Mouse (Mus musculus): Measurements from ENCODE around the gene Mavs. TPM values are rescaled to one million over a fixed set of nuclear protein-coding genes. Genes with fewer than 3 reads are reported as not detected.

Gene Mavs
- polyA plus RNA-seq, 1 experiment from 2014 or later = 8.1 TPM

DNA sequence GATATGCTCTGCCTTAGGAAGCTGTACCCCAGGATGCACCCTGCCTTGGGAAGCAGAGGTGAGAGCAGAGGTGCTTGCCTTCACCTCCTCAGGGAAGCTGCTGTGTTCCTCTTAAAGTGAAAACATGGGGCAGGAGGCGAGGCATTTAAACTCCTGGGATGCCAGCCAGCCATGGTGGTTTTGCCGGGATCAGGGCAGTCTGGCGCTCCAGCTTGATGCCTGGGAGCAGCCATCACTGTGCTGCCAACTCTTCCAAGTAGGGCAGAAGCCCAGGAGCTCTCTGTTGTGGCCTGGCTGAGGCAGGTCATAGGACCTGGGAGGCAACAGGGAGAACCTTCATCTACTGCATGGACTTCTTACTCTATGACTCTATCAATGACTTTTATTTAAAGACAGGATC, 32.6 kb upstream of the Mavs start:
- Histone ChIP-seq H3K4me1 (0 out of 2 replicates have a peak, but pooled peaks cover 2% of the 10 kb centered on the region), H3K4me3 (no peak overlapping the region), H3K4me2 (no peak overlapping the region), H3K27ac (no peak overlapping the region), H3K9ac (no peak overlapping the region), H3K36me3 (ENCODE audit: poor library complexity, severe bottlenecking) (peaks cover 32% of the 10 kb centered on the region), H3K9me3 (replicated peaks) (no peaks in the 10 kb centered on the region), H3K27me3 (no peaks in the 10 kb centered on the region)
- 89% methylated on average over 3 of the region's 3 CpGs for WGBS
- ATAC-seq = no peak

DNA sequence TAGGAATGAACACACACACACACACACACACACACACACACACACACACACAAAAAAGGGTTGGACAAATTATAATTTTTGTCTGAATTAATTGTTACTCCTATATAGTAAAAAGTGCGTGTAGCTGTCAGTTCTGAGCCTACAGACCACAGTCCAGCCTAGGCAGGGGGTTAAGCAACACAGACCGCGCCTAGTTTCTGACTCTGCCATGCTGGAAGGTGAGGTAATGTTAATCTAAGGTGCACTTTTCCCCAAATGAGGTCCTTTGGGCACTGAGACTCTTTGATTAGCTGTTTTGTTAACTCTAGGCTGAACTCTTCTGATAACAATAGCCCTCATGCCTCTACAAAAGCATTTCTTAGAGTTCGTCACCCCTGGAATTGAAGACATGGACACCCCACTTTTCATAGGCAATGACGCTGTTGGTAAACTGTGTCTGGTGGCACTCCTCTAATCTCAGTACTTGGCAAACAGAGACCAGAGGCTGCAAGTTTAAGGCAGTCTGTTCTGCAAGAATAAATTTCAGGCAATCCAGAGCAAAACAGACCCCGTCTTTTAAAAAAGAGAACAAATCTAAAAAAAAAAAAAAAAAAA, 29.9 kb upstream of the Mavs start:
- ATAC-seq = no peak
- no peak overlapping the region for H3K27ac ChIP-seq
- no peak overlapping the region for H3K4me2 ChIP-seq
- WGBS = 90% methylated on average over 6 of the region's 6 CpGs
- H3K4me3 ChIP-seq = no peak overlapping the region
- H3K27me3 ChIP-seq = no peaks in the 10 kb centered on the region
- 0 out of 2 replicates have a peak, but pooled peaks cover 2% of the 10 kb centered on the region for H3K4me1 ChIP-seq
- peaks cover 10% of the 10 kb centered on the region; the same call in 1 of the 2 replicates for H3K36me3 ChIP-seq (ENCODE audit: poor library complexity, severe bottlenecking)
- no peaks in the 10 kb centered on the region for H3K9me3 ChIP-seq (replicated peaks)
- H3K9ac ChIP-seq = no peak overlapping the region

DNA sequence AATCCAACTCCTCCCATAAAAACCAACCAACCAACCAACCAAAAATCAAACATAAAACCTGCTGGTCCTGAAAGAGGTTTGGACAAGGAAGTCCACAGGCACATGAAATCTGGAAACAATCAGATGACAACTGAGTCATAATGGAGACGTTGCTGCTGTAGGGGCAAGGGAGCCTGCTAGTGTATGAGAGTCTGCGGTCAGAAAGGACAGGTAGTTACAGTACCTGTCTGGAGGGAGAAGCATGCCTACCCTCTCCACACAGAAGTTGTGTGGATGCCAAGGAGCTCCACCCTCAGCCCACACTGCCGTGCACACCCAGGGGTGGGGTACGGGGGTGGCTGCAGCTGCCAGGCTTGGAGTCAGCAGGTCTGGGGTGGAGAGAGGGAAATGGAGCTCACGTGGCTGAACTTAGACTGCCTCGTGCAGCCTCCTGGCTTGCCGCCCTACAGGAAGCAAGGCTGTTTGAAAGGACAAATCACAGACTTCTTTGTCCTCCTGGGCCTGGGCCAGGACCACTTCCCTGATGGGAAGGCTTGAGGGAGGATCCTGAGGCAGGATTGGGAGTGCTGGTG, 29.4 kb upstream of the Mavs start:
- WGBS = 59% methylated on average over 7 of the region's 7 CpGs
- Histone ChIP-seq H3K27ac (no peak overlapping the region), H3K4me3 (no peak overlapping the region), H3K9me3 (replicated peaks) (no peaks in the 10 kb centered on the region), H3K4me1 (peaks cover 5% of the 10 kb centered on the region; the same call in 1 of the 2 replicates), H3K4me2 (no peak overlapping the region), H3K36me3 (ENCODE audit: poor library complexity, severe bottlenecking) (peaks cover 4% of the 10 kb centered on the region; the same call in 1 of the 2 replicates), H3K27me3 (no peaks in the 10 kb centered on the region), H3K9ac (no peak overlapping the region)
- no peak for ATAC-seq

DNA sequence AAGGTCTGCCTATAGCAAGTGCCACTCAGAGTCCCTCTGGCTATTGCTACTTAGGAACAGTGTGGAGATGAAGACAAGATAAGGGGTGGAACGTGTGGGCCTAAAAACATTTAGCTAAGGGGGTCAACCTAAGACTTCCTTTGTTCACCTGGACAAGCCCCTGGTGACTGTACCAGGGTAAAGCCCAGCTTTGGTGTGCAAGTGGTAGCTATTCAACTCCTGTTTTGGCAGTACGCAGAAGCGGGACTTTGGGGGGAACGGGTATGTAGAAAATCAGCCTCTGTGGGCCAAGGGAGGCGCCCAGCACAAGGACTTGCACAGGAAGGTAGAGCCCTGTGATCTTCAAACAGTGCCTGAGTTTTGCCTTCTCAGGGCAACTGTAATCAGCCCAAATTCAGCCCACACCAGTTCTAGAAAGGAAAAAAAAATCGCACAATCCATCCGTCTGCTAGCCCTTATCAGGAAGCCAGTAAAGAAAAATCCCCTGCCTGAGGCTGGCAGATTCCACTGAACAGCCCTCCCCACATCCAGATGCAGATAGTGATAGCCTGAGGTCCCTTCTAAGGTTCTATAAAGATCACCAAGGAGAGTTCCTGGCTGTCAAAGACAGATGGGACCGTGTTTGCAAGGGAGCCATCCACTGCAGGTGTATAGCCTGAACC, 28.2 kb upstream of the Mavs start:
- H3K9ac ChIP-seq = no peak overlapping the region
- peaks cover 8% of the 10 kb centered on the region; the same call in 1 of the 2 replicates for H3K4me1 ChIP-seq
- no peak overlapping the region for H3K27ac ChIP-seq
- H3K4me3 ChIP-seq = no peak overlapping the region
- no peak overlapping the region for H3K4me2 ChIP-seq
- ATAC-seq = no peak
- 87% methylated on average over 8 of the region's 8 CpGs for WGBS
- H3K36me3 ChIP-seq (ENCODE audit: poor library complexity, severe bottlenecking) = no peaks in the 10 kb centered on the region
- H3K27me3 ChIP-seq = no peaks in the 10 kb centered on the region
- no peaks in the 10 kb centered on the region for H3K9me3 ChIP-seq (replicated peaks)

DNA sequence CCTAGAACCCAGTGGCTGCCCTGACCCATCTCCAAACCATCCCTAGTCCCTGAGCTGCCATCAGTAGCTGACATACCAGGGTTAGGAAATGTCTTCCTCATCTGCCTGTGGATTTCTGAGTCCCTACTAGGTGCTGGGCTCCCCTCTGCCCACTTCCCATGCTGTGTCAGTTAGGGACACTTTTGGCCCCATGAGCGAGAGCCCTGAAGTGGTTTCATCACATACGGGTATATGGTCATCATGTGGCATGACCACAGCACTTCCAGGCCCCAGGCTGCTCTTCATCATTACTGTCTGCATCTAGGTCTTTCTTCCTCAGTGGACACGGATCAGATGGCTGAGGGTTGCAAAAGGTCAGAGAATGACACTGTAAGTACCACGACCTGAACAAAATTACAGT, 27.1 kb upstream of the Mavs start, which contains the start of gene Ap5s1:
Gene Ap5s1 (plus strand): TSS at position 301 of the 400 bp plus-strand sequence.
- Histone ChIP-seq H3K9ac (no peak within 1 kb of the TSS), H3K4me3 (no peak within 1 kb of the TSS), H3K27me3 (no peaks in the 10 kb centered on the region), H3K36me3 (ENCODE audit: poor library complexity, severe bottlenecking) (no peaks in the 10 kb centered on the region), H3K4me2 (no peak within 1 kb of the TSS), H3K4me1 (peaks cover 16% of the 10 kb centered on the region), H3K9me3 (replicated peaks) (no peaks in the 10 kb centered on the region), H3K27ac (no peak within 1 kb of the TSS)
- no peak for ATAC-seq
- WGBS = 83% methylated on average over 4 of the region's 4 CpGs

DNA sequence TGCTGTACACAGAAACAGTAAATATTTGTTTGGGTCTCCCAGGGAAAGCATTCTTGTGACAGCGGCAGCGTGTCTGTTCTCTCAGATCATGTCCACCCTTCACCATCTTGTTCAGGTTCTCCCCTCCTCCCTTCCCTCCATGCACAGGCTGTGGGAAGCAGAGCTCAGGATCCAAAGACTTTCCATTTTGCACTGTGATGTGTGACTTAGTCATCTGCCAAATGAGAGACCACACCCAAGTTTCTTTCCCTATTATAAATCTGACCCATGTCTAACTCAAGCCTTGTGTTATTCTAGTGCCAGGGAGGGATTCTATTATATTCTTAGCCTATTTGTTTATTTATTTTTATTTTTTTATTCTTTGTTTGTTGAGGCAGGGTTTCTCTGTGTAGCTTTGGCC, 25.5 kb upstream of the Mavs start:
- peaks cover 10% of the 10 kb centered on the region for H3K36me3 ChIP-seq (ENCODE audit: poor library complexity, severe bottlenecking)
- no peaks in the 10 kb centered on the region for H3K27me3 ChIP-seq
- H3K9ac ChIP-seq = no peak overlapping the region
- peaks cover 19% of the 10 kb centered on the region for H3K4me1 ChIP-seq
- no peak overlapping the region for H3K27ac ChIP-seq
- H3K9me3 ChIP-seq (replicated peaks) = no peaks in the 10 kb centered on the region
- no peak for ATAC-seq
- WGBS = 91% methylated on average over 2 of the region's 2 CpGs
- no peak overlapping the region for H3K4me3 ChIP-seq
- H3K4me2 ChIP-seq = no peak overlapping the region

DNA sequence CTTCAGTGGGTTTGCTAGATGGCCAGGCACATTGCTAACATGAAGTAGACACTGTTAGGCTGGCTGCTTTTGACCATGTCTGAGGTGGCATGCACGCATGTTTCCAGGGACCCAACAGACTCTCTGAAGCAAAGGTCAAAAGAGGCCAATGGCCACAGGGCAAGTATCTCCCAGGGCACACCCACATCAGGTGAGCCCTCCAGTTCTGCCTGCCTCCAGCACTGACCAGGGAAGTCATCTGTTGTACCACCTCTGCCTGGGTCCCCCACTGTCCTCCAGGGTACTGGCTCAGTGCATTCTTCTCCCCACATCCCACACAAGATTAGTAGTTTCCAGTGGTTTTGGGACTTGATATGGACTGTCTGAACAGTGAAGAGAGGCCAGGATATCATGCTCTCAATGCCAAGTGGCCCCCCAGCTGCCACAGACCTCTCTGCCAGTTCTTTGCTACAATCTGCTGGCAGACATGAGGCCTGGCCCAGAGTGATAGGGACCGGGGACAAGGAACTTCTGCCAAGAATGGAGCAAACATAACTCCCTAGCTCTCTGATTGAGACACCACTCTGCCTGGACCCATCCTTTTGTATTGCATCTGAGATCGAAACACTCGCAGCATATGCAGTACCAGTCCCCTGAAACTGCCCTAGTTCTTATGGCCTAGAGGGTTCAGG, 24.6 kb upstream of the Mavs start:
- Histone ChIP-seq H3K9me3 (replicated peaks) (no peaks in the 10 kb centered on the region), H3K27ac (peak overlapping the region; percentile 88), H3K27me3 (no peaks in the 10 kb centered on the region), H3K9ac (peak overlapping the region; percentile 80; the same call in 1 of the 2 replicates), H3K4me1 (peaks cover 19% of the 10 kb centered on the region), H3K4me3 (peak overlapping the region; percentile 57), H3K4me2 (peak overlapping the region; percentile 61), H3K36me3 (ENCODE audit: poor library complexity, severe bottlenecking) (peaks cover 18% of the 10 kb centered on the region)
- 74% methylated on average over 4 of the region's 4 CpGs for WGBS
- ATAC-seq = no peak

DNA sequence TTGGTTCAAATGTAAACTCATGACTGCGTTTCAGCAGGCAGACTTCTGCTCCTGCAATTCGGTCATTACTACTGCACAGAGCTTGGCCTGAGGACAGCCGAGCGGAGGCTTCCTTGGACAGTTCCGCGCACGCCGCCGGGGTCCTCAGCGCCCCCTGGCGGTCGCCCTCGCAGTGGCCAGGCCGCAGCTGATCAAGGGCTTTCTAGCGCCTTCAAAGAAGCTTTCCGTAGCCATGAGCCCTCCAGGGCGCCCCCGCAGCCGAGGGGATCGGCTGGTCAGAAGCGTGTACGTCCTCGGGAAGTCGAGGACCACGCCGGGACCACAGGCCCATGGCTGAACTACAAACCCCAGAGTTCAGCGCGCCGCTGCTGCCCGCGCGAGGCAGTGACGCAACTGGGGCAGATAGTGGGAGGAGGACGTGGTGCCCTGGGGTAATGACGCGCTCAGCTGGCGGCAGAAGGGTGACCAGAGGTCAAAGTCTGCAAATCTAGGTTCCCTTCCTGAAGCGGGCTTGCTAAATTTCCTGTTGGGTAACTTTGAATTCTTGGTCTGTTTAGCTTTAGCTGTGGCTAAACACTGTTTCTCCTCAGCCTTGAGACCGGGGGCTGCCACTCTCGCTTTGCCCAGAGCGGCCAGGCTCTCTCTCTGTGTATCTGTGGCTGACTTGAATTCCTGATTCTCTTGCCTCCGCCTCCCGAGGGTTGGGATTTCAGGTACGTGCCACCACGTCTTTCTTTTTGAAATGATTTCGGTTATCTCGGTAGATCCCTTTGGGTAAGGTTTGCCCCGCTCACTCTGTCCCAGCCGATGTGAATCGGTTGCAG, 23.7 kb upstream of the Mavs start:
- H3K36me3 ChIP-seq (ENCODE audit: poor library complexity, severe bottlenecking) = peaks cover 18% of the 10 kb centered on the region
- H3K9me3 ChIP-seq (replicated peaks) = no peaks in the 10 kb centered on the region
- 2% methylated on average over 50 of the region's 50 CpGs for WGBS
- peak overlapping the region; percentile 80 for H3K9ac ChIP-seq
- peak overlapping the region; percentile 57 for H3K4me3 ChIP-seq
- H3K27me3 ChIP-seq = no peaks in the 10 kb centered on the region
- H3K27ac ChIP-seq = peak overlapping the region; percentile 88
- ATAC-seq = peak; percentile 98
- H3K4me1 ChIP-seq = peaks cover 17% of the 10 kb centered on the region
- H3K4me2 ChIP-seq = peak overlapping the region; percentile 61

DNA sequence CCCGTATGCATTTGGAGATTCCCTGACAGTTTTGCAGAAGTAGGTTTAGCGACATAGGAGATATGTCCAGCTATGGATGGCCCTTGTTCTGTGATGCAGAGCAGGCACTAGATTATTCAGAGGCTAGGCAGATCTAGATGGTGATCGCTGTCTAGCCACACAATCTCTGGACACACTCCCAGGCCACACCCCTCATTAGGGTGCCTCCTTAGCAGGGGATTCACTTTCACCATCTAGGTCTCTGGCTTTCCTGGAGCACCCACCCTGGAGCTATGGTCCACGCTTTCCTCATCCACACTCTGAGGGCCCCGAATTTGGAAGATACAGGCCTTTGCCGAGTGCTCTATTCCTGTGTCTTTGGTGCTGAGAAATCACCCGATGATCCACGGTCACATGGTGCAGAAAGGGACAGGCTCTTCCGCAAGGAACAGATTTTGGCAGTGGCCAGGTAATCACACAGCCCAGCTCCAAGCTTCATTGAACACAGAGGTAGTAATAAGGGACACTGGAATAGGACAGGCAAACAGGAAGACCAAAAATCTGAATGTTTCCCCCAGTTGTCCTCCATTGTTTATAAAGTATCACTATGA, 22.7 kb upstream of the Mavs start:
- Histone ChIP-seq H3K27me3 (no peaks in the 10 kb centered on the region), H3K4me3 (peak overlapping the region; percentile 57), H3K9ac (peak overlapping the region; percentile 80), H3K27ac (no peak overlapping the region), H3K9me3 (replicated peaks) (no peaks in the 10 kb centered on the region), H3K4me1 (peaks cover 17% of the 10 kb centered on the region), H3K4me2 (peak overlapping the region; percentile 61), H3K36me3 (ENCODE audit: poor library complexity, severe bottlenecking) (peaks cover 18% of the 10 kb centered on the region)
- no peak for ATAC-seq
- 75% methylated on average over 9 of the region's 9 CpGs for WGBS

DNA sequence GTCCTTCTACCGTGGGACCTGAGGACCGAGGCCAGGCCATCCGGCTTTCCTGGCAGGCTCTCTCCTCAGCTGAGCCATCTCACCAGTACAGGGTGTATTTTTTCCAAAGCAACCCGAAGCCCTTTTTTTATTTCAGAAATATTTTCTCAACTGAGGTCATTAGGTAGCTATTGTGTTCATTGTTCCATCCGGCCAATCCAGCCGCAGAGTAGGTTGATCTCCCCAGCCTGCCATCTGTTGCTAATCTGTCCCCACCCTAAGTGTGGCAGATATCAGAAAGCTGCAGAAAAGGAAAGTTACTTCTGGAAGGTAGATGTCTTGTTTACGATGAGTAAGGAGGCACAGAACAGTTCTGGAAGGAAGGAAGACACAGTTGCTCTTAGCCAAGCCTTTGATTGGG, 20.1 kb upstream of the Mavs start:
- Histone ChIP-seq H3K9ac (no peak overlapping the region), H3K4me2 (no peak overlapping the region), H3K27me3 (no peaks in the 10 kb centered on the region), H3K4me1 (peaks cover 17% of the 10 kb centered on the region), H3K4me3 (no peak overlapping the region), H3K9me3 (replicated peaks) (no peaks in the 10 kb centered on the region), H3K27ac (no peak overlapping the region), H3K36me3 (ENCODE audit: poor library complexity, severe bottlenecking) (peaks cover 18% of the 10 kb centered on the region)
- no peak for ATAC-seq
- WGBS = 82% methylated on average over 7 of the region's 7 CpGs
